Mouse (Mus musculus) kidney, embryonic 15.5 days (tissue): ENCODE data around the gene Fignl1. TPM values are rescaled to one million over a fixed set of nuclear protein-coding genes. Genes with fewer than 3 reads are reported as not detected.

Experiments
- ATAC-seq: fragments of 200-750 bp; cut with Nextera tagmentation; replicated peaks from 2 replicates; pipeline ENCODE4 v1.8.0; 2017; ENCODE audit warnings: moderate TSS enrichment; ENCODE audit not compliant: low FRiP score
- H3K27ac ChIP-seq: fragments of 300-500 bp; sonication (generic); 2 replicates; pipeline ENCODE4 v1.5.1; 2015; ENCODE audit warnings: mild to moderate bottlenecking, inconsistent platforms
- H3K27me3 ChIP-seq: fragments of 300-500 bp; sonication (generic); 2 replicates; pipeline ENCODE4 v1.6.1; 2015; ENCODE audit warnings: inconsistent platforms
- H3K36me3 ChIP-seq: fragments of 300-500 bp; sonication (generic); 2 replicates; pipeline ENCODE4 v1.6.1; 2015; ENCODE audit warnings: inconsistent platforms
- H3K4me1 ChIP-seq: fragments of 300-500 bp; sonication (generic); 2 replicates; pipeline ENCODE4 v1.6.1; 2015; ENCODE audit warnings: inconsistent platforms
- H3K4me2 ChIP-seq: fragments of 300-500 bp; sonication (generic); 2 replicates; pipeline ENCODE4 v1.6.1; 2015; ENCODE audit warnings: moderate library complexity, mild to moderate bottlenecking, inconsistent platforms
- H3K4me3 ChIP-seq: fragments of 300-500 bp; sonication (generic); replicated peaks from 2 replicates; pipeline ENCODE4 v1.5.1; 2015; ENCODE audit warnings: mild to moderate bottlenecking, inconsistent platforms
- H3K9ac ChIP-seq: fragments of 300-500 bp; sonication (generic); 2 replicates; pipeline ENCODE4 v1.6.1; 2015; ENCODE audit warnings: mild to moderate bottlenecking, inconsistent platforms
- H3K9me3 ChIP-seq: fragments of 300-500 bp; sonication (generic); replicated peaks from 2 replicates; pipeline ENCODE4 v1.6.1; 2016; ENCODE audit warnings: inconsistent platforms
- WGBS: fragments of 180-500 bp; shearing (Covaris S2); methylation state at CpG from one replicate; pipeline ENCODE4 v1.1.7; 2015; ENCODE audit warnings: mixed read lengths; 5-methylcytosine and 5-hydroxymethylcytosine counted together
- polyA plus RNA-seq: library from polyadenylated mRNA; unstranded; fragments of >200 nt; fragmentation: Nextera tagmentation; extraction: Ambion mirVana; gene quantifications from 2 replicates; pipeline ENCODE4 v1.2.1, GENCODE M21; 2015

The Fignl1 gene
- polyA plus RNA-seq, 1 experiment from 2014 or later: 66.0 TPM

DNA sequence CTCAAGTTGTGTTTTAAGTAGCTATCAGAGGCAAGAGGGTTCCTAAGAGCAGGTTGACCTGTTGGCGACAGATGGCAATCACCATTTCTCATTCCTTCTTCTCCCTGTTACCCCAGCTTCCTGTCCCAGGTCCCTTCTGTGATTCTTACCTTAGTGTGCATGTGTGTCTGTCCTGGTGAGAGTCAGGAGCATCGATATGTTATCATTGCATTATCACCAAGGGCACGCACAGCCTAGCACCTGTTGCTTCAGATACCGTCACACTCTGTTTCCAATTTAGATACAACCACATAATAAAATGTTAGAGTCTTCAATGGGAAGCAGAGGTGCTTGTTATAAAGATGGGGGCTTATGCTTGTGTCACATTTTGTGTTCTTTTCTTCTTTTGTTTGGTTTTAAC, 36.6 kb downstream of the Fignl1 start:
- Histone ChIP-seq H3K4me2 (no peak overlapping the region), H3K36me3 (no peaks in the 10 kb centered on the region), H3K4me1 (no peaks in the 10 kb centered on the region), H3K27ac (no peak overlapping the region), H3K9ac (no peak overlapping the region), H3K27me3 (no peaks in the 10 kb centered on the region), H3K4me3 (no peak overlapping the region), H3K9me3 (no peaks in the 10 kb centered on the region)
- 92% methylated on average over 4 of the region's 4 CpGs for WGBS
- ATAC-seq: no peak

DNA sequence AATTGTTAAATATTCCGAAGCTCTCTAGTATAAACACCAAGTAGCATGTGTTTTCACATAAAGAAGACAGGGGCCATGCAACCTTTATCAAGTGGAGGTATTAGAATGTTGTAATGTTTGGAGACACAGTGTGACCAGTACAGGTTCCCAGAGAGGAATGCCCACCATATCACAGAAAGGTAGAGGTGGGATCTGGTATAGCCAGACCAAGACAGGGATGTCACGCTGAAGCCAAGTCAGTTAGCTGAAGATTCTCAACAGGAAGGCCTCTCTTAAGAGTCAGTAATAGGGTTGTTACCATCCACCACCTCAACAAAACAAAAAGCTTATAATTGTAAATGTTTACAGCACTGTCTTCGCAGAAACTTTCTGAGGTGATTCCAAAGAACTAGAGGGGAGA, 38.1 kb downstream of the Fignl1 start:
- ATAC-seq: no peak
- Histone ChIP-seq H3K9me3 (no peaks in the 10 kb centered on the region), H3K27me3 (no peaks in the 10 kb centered on the region), H3K4me1 (no peaks in the 10 kb centered on the region), H3K4me2 (no peak overlapping the region), H3K4me3 (no peak overlapping the region), H3K9ac (no peak overlapping the region), H3K27ac (no peak overlapping the region), H3K36me3 (no peaks in the 10 kb centered on the region)
- 82% methylated on average over 3 of the region's 3 CpGs for WGBS

GRCm38 (mm10) chr11:11769281-11769680, 39.5 kb downstream of the Fignl1 start:
- Histone ChIP-seq H3K36me3 (no peaks in the 10 kb centered on the region), H3K27me3 (no peaks in the 10 kb centered on the region), H3K4me2 (no peak overlapping the region), H3K9me3 (no peaks in the 10 kb centered on the region), H3K4me3 (no peak overlapping the region), H3K27ac (no peak overlapping the region), H3K4me1 (no peaks in the 10 kb centered on the region), H3K9ac (no peak overlapping the region)
- ATAC-seq: no peak
- 94% methylated on average over 20 of the region's 20 CpGs for WGBS

DNA sequence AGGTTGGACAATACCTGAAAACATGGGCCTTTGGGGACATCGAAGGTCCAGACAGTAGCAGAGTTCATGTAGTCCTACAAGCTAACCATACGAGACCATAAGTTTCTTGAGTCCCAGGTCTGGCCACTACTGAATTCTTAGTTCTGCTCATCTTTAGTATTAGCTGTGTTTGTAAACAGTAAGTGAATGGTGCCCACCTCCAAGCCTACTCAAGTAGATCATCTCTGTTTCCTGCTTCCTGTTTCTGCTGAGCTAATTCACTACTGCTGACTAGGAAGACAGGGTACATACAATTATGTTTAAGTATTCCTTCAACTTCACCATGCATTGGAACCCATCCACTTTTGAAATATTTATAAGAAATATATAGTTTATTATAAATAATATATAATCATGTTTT, 40.7 kb downstream of the Fignl1 start:
- Histone ChIP-seq H3K4me3 (no peak overlapping the region), H3K36me3 (no peaks in the 10 kb centered on the region), H3K4me2 (no peak overlapping the region), H3K4me1 (no peaks in the 10 kb centered on the region), H3K9me3 (no peaks in the 10 kb centered on the region), H3K9ac (no peak overlapping the region), H3K27me3 (no peaks in the 10 kb centered on the region), H3K27ac (no peak overlapping the region)
- 87% methylated on average over 2 of the region's 2 CpGs for WGBS
- no peak for ATAC-seq

DNA sequence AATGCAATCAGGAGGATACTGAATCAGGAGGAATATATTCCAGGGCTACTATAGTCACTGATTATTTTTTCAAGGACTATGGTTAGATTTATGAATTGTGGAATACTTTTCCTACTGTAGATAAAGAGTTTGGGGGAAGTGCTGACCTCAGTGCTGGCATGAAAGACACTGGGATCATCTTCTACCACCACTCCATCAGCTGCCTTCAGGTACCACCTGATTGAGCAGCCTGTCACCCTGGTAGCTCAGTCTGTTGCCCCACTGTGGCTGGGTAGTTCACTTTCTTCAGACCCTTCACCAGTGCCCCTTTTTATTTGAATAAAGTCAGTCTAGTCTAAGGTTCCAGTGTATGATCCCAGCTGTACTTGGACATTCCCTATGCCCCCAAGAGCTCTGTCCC, 42.0 kb downstream of the Fignl1 start:
- Histone ChIP-seq H3K4me1 (no peaks in the 10 kb centered on the region), H3K4me2 (no peak overlapping the region), H3K9me3 (no peaks in the 10 kb centered on the region), H3K36me3 (no peaks in the 10 kb centered on the region), H3K27ac (no peak overlapping the region), H3K4me3 (no peak overlapping the region), H3K9ac (no peak overlapping the region), H3K27me3 (no peaks in the 10 kb centered on the region)
- no peak for ATAC-seq

GRCm38 (mm10) chr11:11766105-11766504, 42.7 kb downstream of the Fignl1 start:
- H3K9ac ChIP-seq: no peak overlapping the region
- H3K4me2 ChIP-seq: no peak overlapping the region
- H3K27me3 ChIP-seq: no peaks in the 10 kb centered on the region
- no peak overlapping the region for H3K4me3 ChIP-seq
- 89% methylated on average over 1 of the region's 1 CpGs for WGBS
- H3K9me3 ChIP-seq: no peaks in the 10 kb centered on the region
- no peaks in the 10 kb centered on the region for H3K36me3 ChIP-seq
- no peaks in the 10 kb centered on the region for H3K4me1 ChIP-seq
- no peak overlapping the region for H3K27ac ChIP-seq
- ATAC-seq: no peak

GRCm38 (mm10) chr11:11765414-11765813, 43.3 kb downstream of the Fignl1 start:
- no peak overlapping the region for H3K4me2 ChIP-seq
- H3K27me3 ChIP-seq: no peaks in the 10 kb centered on the region
- H3K27ac ChIP-seq: no peak overlapping the region
- H3K4me3 ChIP-seq: no peak overlapping the region
- no peak overlapping the region for H3K9ac ChIP-seq
- H3K36me3 ChIP-seq: no peaks in the 10 kb centered on the region
- ATAC-seq: no peak
- 77% methylated on average over 1 of the region's 1 CpGs for WGBS
- no peaks in the 10 kb centered on the region for H3K4me1 ChIP-seq
- no peaks in the 10 kb centered on the region for H3K9me3 ChIP-seq

DNA sequence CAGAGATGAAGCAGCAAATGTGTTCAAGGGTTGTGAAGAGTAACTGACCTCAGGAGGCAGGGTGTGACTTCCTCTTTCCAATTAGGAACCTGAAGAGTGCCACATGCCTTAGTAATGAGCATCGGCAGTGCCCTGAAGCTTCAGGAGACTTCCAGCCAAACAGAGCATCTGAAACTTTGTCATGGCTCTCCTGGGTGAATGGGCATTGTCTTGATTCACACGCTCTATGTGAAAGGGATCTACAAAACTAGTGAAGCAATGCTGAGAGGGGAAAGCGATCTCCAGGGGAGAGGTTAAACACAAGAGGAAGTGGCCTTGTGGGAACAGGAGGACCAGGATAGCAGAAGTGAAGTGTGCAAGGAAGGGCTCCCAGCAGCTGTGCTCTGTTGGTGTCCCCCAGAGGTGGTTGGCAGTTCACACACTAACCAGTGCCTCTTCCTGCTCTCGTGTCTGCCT, 45.5 kb downstream of the Fignl1 start:
- H3K27me3 ChIP-seq: no peaks in the 10 kb centered on the region
- WGBS: 74% methylated on average over 4 of the region's 4 CpGs
- H3K4me1 ChIP-seq: no peaks in the 10 kb centered on the region

GRCm38 (mm10) chr11:11758883-11759282, 49.9 kb downstream of the Fignl1 start:
- Histone ChIP-seq H3K4me2 (no peak overlapping the region), H3K9me3 (no peaks in the 10 kb centered on the region), H3K27ac (no peak overlapping the region), H3K27me3 (no peaks in the 10 kb centered on the region), H3K4me3 (no peak overlapping the region), H3K36me3 (no peaks in the 10 kb centered on the region), H3K9ac (no peak overlapping the region), H3K4me1 (no peaks in the 10 kb centered on the region)
- no peak for ATAC-seq
- 86% methylated on average over 1 of the region's 1 CpGs for WGBS

More for the DNA sequence above, 45.5 kb downstream of the Fignl1 start:
- no peaks in the 10 kb centered on the region for H3K36me3 ChIP-seq
- no peak overlapping the region for H3K9ac ChIP-seq
- no peak overlapping the region for H3K4me2 ChIP-seq
- no peak overlapping the region for H3K4me3 ChIP-seq
- no peak for ATAC-seq
- H3K9me3 ChIP-seq: no peaks in the 10 kb centered on the region
- no peak overlapping the region for H3K27ac ChIP-seq

DNA sequence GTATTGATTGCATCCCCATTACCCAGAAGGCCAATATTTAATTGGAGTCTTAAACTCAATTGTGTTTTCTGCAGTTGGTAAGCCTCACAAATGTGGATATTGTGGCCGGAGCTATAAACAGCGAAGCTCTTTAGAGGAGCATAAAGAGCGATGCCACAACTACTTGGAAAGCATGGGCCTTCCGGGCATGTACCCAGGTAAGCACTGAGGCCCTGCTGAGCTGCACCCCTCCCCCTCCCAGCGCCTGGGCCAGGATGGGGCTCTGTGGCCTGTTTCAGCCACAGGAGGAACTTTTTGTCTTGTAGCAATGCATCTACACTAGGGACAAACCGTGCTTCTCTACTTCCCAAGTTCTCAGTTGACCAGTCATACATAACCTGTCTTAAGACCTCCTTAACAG, 50.6 kb downstream of the Fignl1 start:
- Histone ChIP-seq H3K36me3 (no peaks in the 10 kb centered on the region), H3K27me3 (no peaks in the 10 kb centered on the region), H3K9ac (no peak overlapping the region), H3K9me3 (no peaks in the 10 kb centered on the region), H3K4me1 (no peaks in the 10 kb centered on the region), H3K4me2 (no peak overlapping the region), H3K4me3 (no peak overlapping the region), H3K27ac (no peak overlapping the region)
- ATAC-seq: no peak
- 78% methylated on average over 6 of the region's 6 CpGs for WGBS

DNA sequence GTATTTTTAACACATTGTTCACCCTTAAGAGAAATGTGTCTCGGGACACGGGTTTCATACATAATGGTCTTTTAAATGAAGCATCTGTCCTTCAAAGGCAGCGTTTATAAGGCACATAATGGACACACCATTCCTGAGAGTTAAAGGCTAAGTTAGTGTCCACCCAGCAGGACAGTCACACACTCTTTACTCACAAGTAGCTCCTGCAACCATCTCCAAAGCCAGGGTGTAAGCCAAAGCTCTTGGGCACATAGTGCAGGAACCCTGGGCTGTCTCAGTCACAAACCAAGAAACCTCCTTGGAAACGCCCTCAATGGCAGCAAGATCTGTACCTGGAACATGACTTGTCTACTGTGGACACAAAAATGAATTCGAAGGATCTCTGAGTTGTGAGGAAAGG, 55.9 kb downstream of the Fignl1 start:
- Histone ChIP-seq H3K9me3 (no peaks in the 10 kb centered on the region), H3K4me3 (no peak overlapping the region), H3K27ac (no peak overlapping the region), H3K9ac (no peak overlapping the region), H3K4me2 (no peak overlapping the region), H3K36me3 (no peaks in the 10 kb centered on the region), H3K27me3 (no peaks in the 10 kb centered on the region), H3K4me1 (no peaks in the 10 kb centered on the region)
- no peak for ATAC-seq
- 83% methylated on average over 5 of the region's 5 CpGs for WGBS

- Histone ChIP-seq H3K4me1 (no peaks in the 10 kb centered on the region), H3K4me2 (no peak overlapping the region), H3K36me3 (no peaks in the 10 kb centered on the region), H3K9me3 (no peaks in the 10 kb centered on the region), H3K27me3 (no peaks in the 10 kb centered on the region), H3K9ac (no peak overlapping the region), H3K4me3 (no peak overlapping the region), H3K27ac (no peak overlapping the region)
- 90% methylated on average over 5 of the region's 5 CpGs for WGBS
- ATAC-seq: no peak
Measured at GRCm38 (mm10) chr11:11751091-11751490, 57.7 kb downstream of the Fignl1 start.

DNA sequence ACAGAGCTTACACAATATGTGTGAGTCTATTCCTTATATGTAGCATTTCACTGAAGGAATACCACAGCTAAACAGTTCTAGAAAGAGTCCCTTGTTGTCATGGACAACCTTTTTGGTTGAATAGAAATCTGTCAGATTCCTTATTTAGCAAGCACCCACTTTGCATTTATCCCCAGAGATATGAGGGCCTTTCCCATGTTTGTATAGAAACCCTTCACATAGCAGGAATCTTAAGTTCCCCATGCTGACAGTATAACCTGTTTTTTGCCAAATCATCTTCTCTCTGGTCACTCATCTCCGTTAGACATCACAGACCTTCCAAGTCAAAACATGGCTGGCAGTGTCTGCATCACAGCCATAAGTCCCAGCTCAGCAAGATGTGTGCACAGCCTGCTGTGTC, 64.5 kb downstream of the Fignl1 start:
- Histone ChIP-seq H3K4me2 (no peak overlapping the region), H3K27me3 (0 out of 2 replicates have a peak, but pooled peaks cover 3% of the 10 kb centered on the region), H3K9ac (no peak overlapping the region), H3K4me1 (no peaks in the 10 kb centered on the region), H3K4me3 (no peak overlapping the region), H3K36me3 (no peaks in the 10 kb centered on the region), H3K9me3 (no peaks in the 10 kb centered on the region), H3K27ac (no peak overlapping the region)
- WGBS: 54% methylated on average over 1 of the region's 1 CpGs
- ATAC-seq: no peak
